Mouse (Mus musculus) neural tube, embryonic 13.5 days (tissue): ENCODE results near the gene Myo6. TPM values are rescaled to one million over a fixed set of nuclear protein-coding genes. Genes with fewer than 3 reads are reported as not detected.

Experiments used
- ATAC-seq: fragments of 200-750 bp; cut with Nextera tagmentation; 2 replicates; pipeline ENCODE4 v1.8.0; 2017; ENCODE audit warnings: low read depth, mild to moderate bottlenecking, moderate TSS enrichment, moderate library complexity
- H3K27ac ChIP-seq: fragments of 300-500 bp; sonication (generic); replicated peaks from 2 replicates; pipeline ENCODE4 v1.5.1; 2015; ENCODE audit warnings: moderate library complexity, mild to moderate bottlenecking, inconsistent platforms
- H3K27me3 ChIP-seq: fragments of 300-500 bp; sonication (generic); 2 replicates; pipeline ENCODE4 v1.6.1; 2015; ENCODE audit warnings: mild to moderate bottlenecking, inconsistent platforms
- H3K36me3 ChIP-seq: fragments of 300-500 bp; sonication (generic); 2 replicates; pipeline ENCODE4 v1.6.1; 2015; ENCODE audit warnings: mild to moderate bottlenecking, inconsistent platforms
- H3K4me1 ChIP-seq: fragments of 300-500 bp; sonication (generic); replicated peaks from 2 replicates; pipeline ENCODE4 v1.6.1; 2015; ENCODE audit warnings: inconsistent platforms
- H3K4me2 ChIP-seq: fragments of 300-500 bp; sonication (generic); 2 replicates; pipeline ENCODE4 v1.6.1; 2015; ENCODE audit warnings: inconsistent platforms, mild to moderate bottlenecking, moderate library complexity
- H3K4me3 ChIP-seq: fragments of 300-500 bp; sonication (generic); 2 replicates; pipeline ENCODE4 v1.5.1; 2015; ENCODE audit warnings: mild to moderate bottlenecking, inconsistent platforms
- H3K9ac ChIP-seq: fragments of 300-500 bp; sonication (generic); 2 replicates; pipeline ENCODE4 v1.6.1; 2015; ENCODE audit warnings: moderate library complexity, mild to moderate bottlenecking, inconsistent platforms
- H3K9me3 ChIP-seq: fragments of 300-500 bp; sonication (generic); 2 replicates; pipeline ENCODE4 v1.6.1; 2016; ENCODE audit warnings: inconsistent platforms
- WGBS: fragments of 180-500 bp; shearing (Covaris S2); methylation state at CpG from one replicate; pipeline ENCODE4 v1.1.7; 2015; 5-methylcytosine and 5-hydroxymethylcytosine counted together
- polyA plus RNA-seq: library from polyadenylated mRNA; unstranded; fragments of >200 nt; fragmentation: Nextera tagmentation; extraction: Ambion mirVana; gene quantifications from 2 replicates; pipeline ENCODE4 v1.2.1, GENCODE M21; 2015

Gene Myo6
- polyA plus RNA-seq, 1 experiment from 2014 or later, result 16.2 TPM

- Histone ChIP-seq H3K9ac (no peak overlapping the region), H3K27me3 (no peaks in the 10 kb centered on the region), H3K4me2 (no peak overlapping the region), H3K27ac (no peak overlapping the region), H3K4me3 (no peak overlapping the region), H3K9me3 (no peaks in the 10 kb centered on the region), H3K36me3 (no peaks in the 10 kb centered on the region), H3K4me1 (no peaks in the 10 kb centered on the region)
- WGBS, result 88% methylated on average over 2 of the region's 2 CpGs
- no peak for ATAC-seq
Observed at GRCm38 (mm10) chr9:80256561-80256960, 91.7 kb downstream of the Myo6 start.

DNA sequence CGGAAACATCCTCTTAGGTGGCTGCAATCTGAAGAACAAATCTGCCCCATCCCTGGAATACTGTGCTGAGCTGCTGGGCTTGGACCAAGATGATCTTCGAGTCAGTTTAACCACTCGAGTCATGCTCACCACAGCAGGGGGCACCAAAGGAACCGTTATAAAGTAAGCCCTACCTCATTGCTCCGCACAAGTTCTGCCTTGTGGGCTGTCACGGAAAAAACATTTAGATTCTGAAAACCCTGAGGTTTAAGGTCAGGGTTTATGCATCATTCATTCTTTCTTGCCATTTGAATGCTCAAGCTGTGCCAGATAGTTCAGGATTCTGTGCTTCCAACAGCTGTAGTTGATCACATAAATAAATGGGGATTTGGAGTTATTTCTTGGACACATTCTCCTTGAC is 93.6 kb downstream of the Myo6 start:
- Histone ChIP-seq H3K4me3 (no peak overlapping the region), H3K27me3 (no peaks in the 10 kb centered on the region), H3K36me3 (no peaks in the 10 kb centered on the region), H3K9me3 (no peaks in the 10 kb centered on the region), H3K4me1 (no peaks in the 10 kb centered on the region), H3K4me2 (no peak overlapping the region), H3K27ac (no peak overlapping the region), H3K9ac (no peak overlapping the region)
- ATAC-seq, result no peak
- WGBS, result 48% methylated on average over 6 of the region's 6 CpGs

DNA sequence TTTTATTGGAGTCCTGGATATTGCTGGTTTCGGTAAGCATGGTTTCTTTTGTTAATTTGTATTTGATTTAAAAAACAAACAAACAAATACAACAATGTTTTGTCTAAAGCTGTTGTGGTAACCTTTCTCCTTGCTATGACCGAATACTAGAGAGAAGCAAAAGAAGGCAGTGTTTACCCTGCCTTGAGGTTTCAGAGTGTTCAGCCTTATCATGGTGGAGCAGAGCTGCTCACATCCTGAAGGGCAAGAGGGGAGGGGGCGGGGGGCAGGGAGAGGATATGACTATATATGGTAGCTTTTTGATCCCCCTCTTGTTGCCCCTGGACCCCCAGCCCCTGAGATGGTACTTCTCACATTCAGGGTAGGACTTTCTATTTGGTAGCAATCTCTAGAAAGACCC is 96.1 kb downstream of the Myo6 start:
- Histone ChIP-seq H3K4me1 (no peaks in the 10 kb centered on the region), H3K4me3 (no peak overlapping the region)

GRCm38 (mm10) chr9:80262367-80263026 is 97.7 kb downstream of the Myo6 start:
- no peak for ATAC-seq
- 59% methylated on average over 8 of the region's 8 CpGs for WGBS

More for the DNA sequence above, 96.1 kb downstream of the Myo6 start:
- ATAC-seq, result no peak
- 95% methylated on average over 3 of the region's 3 CpGs for WGBS
- no peak overlapping the region for H3K27ac ChIP-seq
- H3K4me2 ChIP-seq, result no peak overlapping the region
- no peak overlapping the region for H3K9ac ChIP-seq
- no peaks in the 10 kb centered on the region for H3K9me3 ChIP-seq
- H3K36me3 ChIP-seq, result no peaks in the 10 kb centered on the region
- no peaks in the 10 kb centered on the region for H3K27me3 ChIP-seq

GRCm38 (mm10) chr9:80266086-80266485 is 101.3 kb downstream of the Myo6 start:
- no peaks in the 10 kb centered on the region for H3K27me3 ChIP-seq
- no peak for ATAC-seq
- no peak overlapping the region for H3K9ac ChIP-seq
- no peak overlapping the region for H3K4me2 ChIP-seq
- no peak overlapping the region for H3K4me3 ChIP-seq
- H3K36me3 ChIP-seq, result no peaks in the 10 kb centered on the region
- H3K9me3 ChIP-seq, result no peaks in the 10 kb centered on the region
- H3K4me1 ChIP-seq, result no peaks in the 10 kb centered on the region
- WGBS, result 88% methylated on average over 7 of the region's 7 CpGs
- no peak overlapping the region for H3K27ac ChIP-seq

More at GRCm38 (mm10) chr9:80262367-80263026, 97.7 kb downstream of the Myo6 start:
- H3K4me1 ChIP-seq, result no peaks in the 10 kb centered on the region
- H3K4me2 ChIP-seq, result no peak overlapping the region
- H3K27me3 ChIP-seq, result no peaks in the 10 kb centered on the region
- H3K27ac ChIP-seq, result no peak overlapping the region
- no peaks in the 10 kb centered on the region for H3K9me3 ChIP-seq
- H3K4me3 ChIP-seq, result no peak overlapping the region
- H3K36me3 ChIP-seq, result no peaks in the 10 kb centered on the region
- H3K9ac ChIP-seq, result no peak overlapping the region

- no peaks in the 10 kb centered on the region for H3K9me3 ChIP-seq
- 92% methylated on average over 7 of the region's 7 CpGs for WGBS
- no peak for ATAC-seq
- H3K4me1 ChIP-seq, result no peaks in the 10 kb centered on the region
- no peak overlapping the region for H3K9ac ChIP-seq
- no peak overlapping the region for H3K27ac ChIP-seq
- H3K4me2 ChIP-seq, result no peak overlapping the region
- H3K4me3 ChIP-seq, result no peak overlapping the region
- no peaks in the 10 kb centered on the region for H3K36me3 ChIP-seq
- no peaks in the 10 kb centered on the region for H3K27me3 ChIP-seq
Observed at GRCm38 (mm10) chr9:80266507-80266906, 101.7 kb downstream of the Myo6 start.

GRCm38 (mm10) chr9:80269596-80269995 is 104.8 kb downstream of the Myo6 start:
- H3K36me3 ChIP-seq, result no peaks in the 10 kb centered on the region
- no peak for ATAC-seq
- H3K27me3 ChIP-seq, result no peaks in the 10 kb centered on the region
- H3K27ac ChIP-seq, result no peak overlapping the region
- H3K9ac ChIP-seq, result no peak overlapping the region
- no peak overlapping the region for H3K4me3 ChIP-seq
- no peaks in the 10 kb centered on the region for H3K9me3 ChIP-seq
- H3K4me2 ChIP-seq, result no peak overlapping the region
- WGBS, result 73% methylated on average over 8 of the region's 8 CpGs
- no peaks in the 10 kb centered on the region for H3K4me1 ChIP-seq

DNA sequence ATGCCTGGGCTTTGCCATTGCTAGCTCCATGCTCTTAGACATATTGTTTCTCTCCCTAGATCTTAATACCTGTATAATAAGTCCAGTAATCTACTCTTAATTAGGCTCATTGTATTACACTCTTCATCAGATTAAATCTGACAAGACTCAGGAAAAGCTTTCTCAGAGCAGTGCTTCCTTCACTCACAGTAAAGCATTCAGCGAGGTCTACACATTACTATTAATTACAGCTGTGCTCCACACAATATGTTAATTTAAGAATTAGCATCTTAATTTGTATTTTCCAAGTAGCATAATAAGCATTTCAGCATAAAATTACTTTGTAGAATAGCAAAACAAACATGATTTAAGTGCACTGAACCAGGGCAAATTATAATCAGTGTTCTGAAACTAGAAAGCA is 108.1 kb downstream of the Myo6 start:
- Histone ChIP-seq H3K9me3 (no peaks in the 10 kb centered on the region), H3K9ac (no peak overlapping the region), H3K36me3 (no peaks in the 10 kb centered on the region), H3K4me3 (no peak overlapping the region), H3K4me1 (no peaks in the 10 kb centered on the region), H3K4me2 (no peak overlapping the region), H3K27me3 (no peaks in the 10 kb centered on the region), H3K27ac (no peak overlapping the region)
- WGBS, result 65% methylated on average over 1 of the region's 1 CpGs
- ATAC-seq, result no peak

DNA sequence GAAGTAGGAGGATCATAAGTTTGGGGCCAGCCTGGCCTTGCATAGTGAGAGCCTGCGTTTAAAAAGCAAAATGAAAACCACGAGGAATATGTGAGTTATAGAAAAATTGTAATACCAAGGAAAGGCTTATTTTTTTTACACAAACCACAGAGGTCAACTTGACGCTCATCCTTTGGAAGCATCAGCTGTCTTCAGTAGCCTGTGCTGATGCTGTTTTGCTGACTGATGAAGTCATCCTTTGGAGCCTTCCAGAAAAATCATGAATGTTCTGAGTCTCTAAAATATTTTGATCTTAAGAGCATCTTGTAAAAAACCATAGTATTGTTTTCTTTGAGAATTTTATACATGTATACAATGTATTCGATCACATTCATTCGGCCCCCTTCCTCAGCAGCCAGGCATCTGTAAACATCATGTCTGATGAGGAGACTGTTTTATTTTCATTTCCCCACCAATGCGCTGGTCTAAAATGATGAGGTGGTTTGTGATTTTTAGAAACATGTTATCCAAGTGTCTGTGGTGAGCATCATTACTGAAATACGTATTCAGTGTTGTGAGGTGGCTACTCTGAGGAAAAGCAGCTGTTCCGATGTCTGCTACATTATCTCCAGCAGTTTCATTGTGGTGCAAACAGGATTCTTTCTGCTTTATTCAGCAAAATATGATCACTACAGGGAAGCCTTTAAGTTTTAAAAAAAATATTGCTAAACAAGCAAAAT is 110.4 kb downstream of the Myo6 start:
- no peak overlapping the region for H3K9ac ChIP-seq
- no peaks in the 10 kb centered on the region for H3K9me3 ChIP-seq
- H3K4me2 ChIP-seq, result no peak overlapping the region
- H3K27ac ChIP-seq, result no peak overlapping the region
- H3K4me3 ChIP-seq, result no peak overlapping the region
- H3K4me1 ChIP-seq, result no peaks in the 10 kb centered on the region
- 89% methylated on average over 8 of the region's 8 CpGs for WGBS
- no peak for ATAC-seq
- H3K27me3 ChIP-seq, result no peaks in the 10 kb centered on the region
- no peaks in the 10 kb centered on the region for H3K36me3 ChIP-seq

DNA sequence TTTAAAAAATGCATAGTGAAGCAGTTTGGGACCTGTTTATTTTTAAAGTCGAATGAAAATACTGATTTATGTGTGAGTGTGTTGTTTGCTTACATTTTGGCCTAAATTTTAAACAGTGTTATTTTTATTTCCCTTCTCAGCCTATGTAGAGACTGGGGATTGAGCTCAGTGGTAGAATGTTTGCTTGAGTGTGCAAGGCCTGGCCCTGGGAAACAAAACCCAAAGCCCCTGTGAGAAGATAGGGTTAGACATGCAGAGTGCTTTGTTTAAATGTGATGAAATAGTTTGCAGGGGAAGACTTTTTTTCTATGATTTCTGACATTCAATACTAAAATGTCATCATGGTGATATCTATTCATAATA is 110.9 kb downstream of the Myo6 start:
- no peak overlapping the region for H3K27ac ChIP-seq
- H3K9ac ChIP-seq, result no peak overlapping the region
- no peaks in the 10 kb centered on the region for H3K27me3 ChIP-seq
- no peak for ATAC-seq
- H3K9me3 ChIP-seq, result no peaks in the 10 kb centered on the region
- no peak overlapping the region for H3K4me3 ChIP-seq
- H3K36me3 ChIP-seq, result no peaks in the 10 kb centered on the region
- 80% methylated on average over 1 of the region's 1 CpGs for WGBS
- H3K4me2 ChIP-seq, result no peak overlapping the region
- no peaks in the 10 kb centered on the region for H3K4me1 ChIP-seq

GRCm38 (mm10) chr9:80277157-80277556 is 112.3 kb downstream of the Myo6 start:
- Histone ChIP-seq H3K9ac (no peak overlapping the region), H3K36me3 (no peaks in the 10 kb centered on the region), H3K27me3 (no peaks in the 10 kb centered on the region), H3K27ac (no peak overlapping the region), H3K9me3 (no peaks in the 10 kb centered on the region), H3K4me1 (no peaks in the 10 kb centered on the region), H3K4me3 (no peak overlapping the region), H3K4me2 (no peak overlapping the region)
- 62% methylated on average over 2 of the region's 2 CpGs for WGBS
- no peak for ATAC-seq

DNA sequence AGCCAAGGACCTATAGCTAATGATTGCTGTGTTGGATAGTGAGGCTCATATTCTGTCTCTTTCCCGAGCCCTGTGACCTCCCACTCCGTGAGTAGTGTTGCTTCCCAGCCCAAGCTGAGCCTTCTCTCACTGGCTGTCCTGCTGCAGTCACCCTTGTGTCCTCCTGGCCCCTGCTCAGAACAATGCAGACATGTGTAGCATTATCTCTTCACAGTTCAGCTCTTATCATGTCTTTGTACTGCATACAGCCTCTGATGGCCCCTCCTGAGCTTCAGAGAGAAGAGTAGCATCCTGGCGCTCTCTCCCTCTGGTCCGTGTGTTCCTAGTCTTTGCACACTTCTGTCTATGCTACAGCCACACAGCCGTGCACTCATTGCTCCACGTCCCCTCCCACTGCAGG is 112.9 kb downstream of the Myo6 start:
- no peak for ATAC-seq
- H3K9me3 ChIP-seq, result no peaks in the 10 kb centered on the region
- H3K4me3 ChIP-seq, result no peak overlapping the region

GRCm38 (mm10) chr9:80280724-80281123 is 115.9 kb downstream of the Myo6 start:
- ATAC-seq, result no peak
- Histone ChIP-seq H3K9me3 (no peaks in the 10 kb centered on the region), H3K36me3 (peaks cover 6% of the 10 kb centered on the region), H3K4me2 (no peak overlapping the region), H3K4me1 (no peaks in the 10 kb centered on the region), H3K4me3 (no peak overlapping the region), H3K9ac (no peak overlapping the region), H3K27me3 (no peaks in the 10 kb centered on the region), H3K27ac (no peak overlapping the region)
- 100% methylated on average over 1 of the region's 1 CpGs for WGBS

More for the DNA sequence above, 112.9 kb downstream of the Myo6 start:
- Histone ChIP-seq H3K4me1 (no peaks in the 10 kb centered on the region), H3K27ac (no peak overlapping the region), H3K9ac (no peak overlapping the region), H3K36me3 (no peaks in the 10 kb centered on the region), H3K27me3 (no peaks in the 10 kb centered on the region), H3K4me2 (no peak overlapping the region)
- WGBS, result 76% methylated on average over 6 of the region's 6 CpGs
